Mouse (Mus musculus): ENCODE measurements at regions not wholly inside any gene's neighbourhood (a gene's known extent, or its start where the extent isn't known, plus 50 kb on each side); places are given as distances from the start of the nearest gene placed in this dataset.

- Histone ChIP-seq H3K4me3 (ENCODE audit: control insufficient read depth in 1 of 2, insufficient read depth in 1 of 2, low read depth in 2 of 2, low read length in 2 of 2) (no peak overlapping the region), H3K36me3 (ENCODE audit: control insufficient read depth in 1 of 2, insufficient read depth in 2 of 2, low read length in 2 of 2) (no peaks in the 10 kb centered on the region), H3K9ac (ENCODE audit: control insufficient read depth, low read depth, low read length, poor library complexity, severe bottlenecking) (no peak overlapping the region), H3K79me2 (ENCODE audit: control insufficient read depth, insufficient read depth, low read length, poor library complexity) (no peaks in the 10 kb centered on the region), H3K9me3 (replicated peaks; ENCODE audit: insufficient read depth, low read length) (no peaks in the 10 kb centered on the region), H3K4me1 (ENCODE audit: control insufficient read depth in 1 of 2, insufficient read depth in 2 of 2, low read length in 2 of 2) (no peaks in the 10 kb centered on the region), H3K27ac (ENCODE audit: control insufficient read depth, low read depth, low read length) (no peak overlapping the region), H3K27me3 (ENCODE audit: control insufficient read depth in 1 of 2, insufficient read depth in 2 of 2, low read length in 2 of 2) (no peaks in the 10 kb centered on the region)
- TF ChIP-seq ZNF384 (IDR thresholded peaks at IDR 0.05; ENCODE audit: low read depth, low read length) = no peak
- TF ChIP-seq POLR2AphosphoS2 (IDR thresholded peaks at IDR 0.05; ENCODE audit: low read length) = no peak
- no peak for TF ChIP-seq UBTF (IDR thresholded peaks at IDR 0.05; ENCODE audit: borderline replicate concordance, insufficient read depth, low read depth, low read length)
- DNase-seq (ENCODE audit: low read depth, low spot score) = no peak
These were observed 1087.5 kb downstream of the Cdh11 start for GRCm38 (mm10) chr8:101697948-101698347.

DNA sequence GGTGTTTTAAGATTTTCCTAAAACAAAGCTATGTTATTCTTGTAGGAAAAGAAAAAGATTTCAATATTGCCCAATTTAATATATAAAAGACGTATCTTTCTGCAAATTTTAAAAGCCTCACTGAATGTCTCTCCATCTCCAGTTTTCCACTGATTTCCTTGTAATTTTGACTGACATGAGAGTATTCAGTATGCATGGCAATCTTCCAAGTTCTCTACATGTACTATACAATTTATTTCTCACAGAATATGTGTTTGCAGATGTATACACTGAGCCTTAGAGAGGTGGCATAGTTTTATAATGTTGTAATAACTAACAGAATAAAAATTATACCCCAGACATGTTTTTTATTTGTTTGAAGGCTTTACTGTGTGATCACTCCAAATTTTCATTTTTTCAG is 1094.5 kb downstream of the Cdh11 start:
- Histone ChIP-seq H3K36me3 (ENCODE audit: control insufficient read depth in 1 of 2, insufficient read depth in 2 of 2, low read length in 2 of 2) (no peaks in the 10 kb centered on the region), H3K4me1 (ENCODE audit: control insufficient read depth in 1 of 2, insufficient read depth in 2 of 2, low read length in 2 of 2) (no peaks in the 10 kb centered on the region), H3K9ac (ENCODE audit: control insufficient read depth, low read depth, low read length, poor library complexity, severe bottlenecking) (no peak overlapping the region), H3K27ac (ENCODE audit: control insufficient read depth, low read depth, low read length) (no peak overlapping the region), H3K4me3 (ENCODE audit: control insufficient read depth in 1 of 2, insufficient read depth in 1 of 2, low read depth in 2 of 2, low read length in 2 of 2) (no peak overlapping the region), H3K27me3 (ENCODE audit: control insufficient read depth in 1 of 2, insufficient read depth in 2 of 2, low read length in 2 of 2) (no peaks in the 10 kb centered on the region), H3K9me3 (replicated peaks; ENCODE audit: insufficient read depth, low read length) (no peaks in the 10 kb centered on the region), H3K79me2 (ENCODE audit: control insufficient read depth, insufficient read depth, low read length, poor library complexity) (no peaks in the 10 kb centered on the region)
- TF ChIP-seq RCOR1 (IDR thresholded peaks at IDR 0.05; ENCODE audit: low read depth, low read length) = no peak
- no peak for TF ChIP-seq RAD21 (IDR thresholded peaks at IDR 0.05; ENCODE audit: low read depth, low read length)
- TF ChIP-seq TAL1 (IDR thresholded peaks at IDR 0.05; ENCODE audit: low read length) = no peak
- TF ChIP-seq MAZ (IDR thresholded peaks at IDR 0.05; ENCODE audit: low read depth, low read length) = no peak
- no peak for TF ChIP-seq JUND (IDR thresholded peaks at IDR 0.05; ENCODE audit: low read depth, low read length)
- TF ChIP-seq E2F4 (IDR thresholded peaks at IDR 0.05; ENCODE audit: borderline replicate concordance, low read depth, low read length) = no peak
- TF ChIP-seq SMC3 (IDR thresholded peaks at IDR 0.05; ENCODE audit: low read depth, low read length) = no peak
- TF ChIP-seq ZMIZ1 (IDR thresholded peaks at IDR 0.05; ENCODE audit: low read depth, low read length) = no peak
- TF ChIP-seq MYC (IDR thresholded peaks at IDR 0.05; ENCODE audit: low read depth, low read length) = no peak
- TF ChIP-seq MAFK (IDR thresholded peaks at IDR 0.05; ENCODE audit: borderline replicate concordance, low read depth, low read length) = no peak
- TF ChIP-seq MEF2A (IDR thresholded peaks at IDR 0.05; ENCODE audit: extremely low read depth, insufficient replicate concordance, low read depth, low read length, poor library complexity, severe bottlenecking) = no peak
- TF ChIP-seq GABPA (IDR thresholded peaks at IDR 0.05; ENCODE audit: low read depth, low read length) = no peak
- no peak for TF ChIP-seq HCFC1 (IDR thresholded peaks at IDR 0.05; ENCODE audit: low read depth, low read length)
- no peak for TF ChIP-seq USF2 (IDR thresholded peaks at IDR 0.05; ENCODE audit: borderline replicate concordance in 1 of 2, insufficient read depth in 1 of 2, low read depth in 1 of 2, low read length in 2 of 2)
- no peak for TF ChIP-seq CHD2 (IDR thresholded peaks at IDR 0.05; ENCODE audit: low read length)
- no peak for TF ChIP-seq CHD1 (IDR thresholded peaks at IDR 0.05; ENCODE audit: low read depth, low read length)
- no peak for TF ChIP-seq CTCF (IDR thresholded peaks at IDR 0.05 in 2 of 3, conservative IDR thresholded peaks at IDR 0.05 in 1 of 3; ENCODE audit: control insufficient read depth in 1 of 3, insufficient read depth in 1 of 3, low read depth in 2 of 3, low read length in 3 of 3, poor library complexity in 1 of 3, severe bottlenecking in 1 of 3)
- no peak for DNase-seq (ENCODE audit: low read depth, low spot score)
